Mouse (Mus musculus): ENCODE measurements around the gene Enox1.

DNA sequence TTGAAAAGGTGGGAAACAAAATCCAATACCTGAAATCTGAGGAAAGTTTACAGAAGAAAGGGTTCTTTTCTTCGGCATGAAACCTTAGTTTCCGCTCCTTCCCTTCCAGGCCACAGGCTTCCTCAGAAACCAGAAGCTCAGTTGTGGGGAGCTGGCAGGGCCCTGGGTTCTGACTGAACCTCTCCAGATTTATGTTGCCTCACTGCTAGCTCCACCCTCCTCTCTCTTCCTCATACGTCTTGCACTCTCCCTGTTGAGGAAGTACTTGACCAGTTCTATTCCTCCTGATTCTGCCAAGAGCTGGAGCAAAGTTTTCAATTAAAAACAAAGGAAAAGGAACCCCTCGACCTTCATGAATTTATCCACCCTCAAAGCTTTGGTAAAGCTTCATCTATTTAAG lies 291.4 kb downstream of the Enox1 start:
- TF ChIP-seq CTCF (IDR thresholded peaks at IDR 0.05; ENCODE audit: low read depth, low read length) (no peak), POLR2A (IDR thresholded peaks at IDR 0.05; ENCODE audit: borderline replicate concordance, low read depth, low read length) (no peak)
